Comparison of ENCODE assay signal across 8 mouse cellular contexts in genomic region chr16:65816059-65816458, GRCm38 (mm10). TPM values are rescaled to one million over a fixed set of nuclear protein-coding genes. Genes with fewer than 3 reads are reported as not detected.
A peak's percentile ranks its signal among the peaks of the same experiment; 100 is the strongest.
DNase-seq lines count a peak whose midpoint lies in the region; ATAC-seq and TF ChIP-seq lines count a peak whose summit lies in the region.
"Had no signal": no experiment of that assay in that cellular context is flagged by ENCODE, and none has a peak within 500 bp of the region (broad histone marks: within the 10 kb centered on the region; RNA-seq: fewer than 3 reads in every experiment).

No protein-coding gene starts in this region.

- ATAC-seq in embryonic facial prominence, embryonic 15.5 days (ENCODE audit: insufficient number of reproducible peaks, low FRiP score, low TSS enrichment, low read depth) = no peak
- ATAC-seq in hindbrain, postnatal 0 days = no peak

- no peaks in the 10 kb centered on the region for H3K27me3 ChIP-seq in embryonic facial prominence, embryonic 15.5 days
- no peaks in the 10 kb centered on the region for H3K27me3 ChIP-seq in hindbrain, postnatal 0 days (ENCODE audit: insufficient read depth, low read length)
- peaks cover 10% of the 10 kb centered on the region for H3K27me3 ChIP-seq in small intestine, adult 2 months (ENCODE audit: control insufficient read depth, insufficient read depth, low read length)

- no peak for TF ChIP-seq POLR2A in lung, adult 2 months (IDR thresholded peaks at IDR 0.05; ENCODE audit: borderline replicate concordance, extremely low read depth, low read depth, low read length)
- TF ChIP-seq POLR2A in small intestine, adult 2 months (IDR thresholded peaks at IDR 0.05; ENCODE audit: low read depth, low read length) = no peak

- peak overlapping the region; percentile 84 for H3K9ac ChIP-seq in embryonic facial prominence, embryonic 15.5 days
- H3K9ac ChIP-seq in hindbrain, postnatal 0 days (replicated peaks; ENCODE audit: low read length) = peak overlapping the region; percentile 62; the same call in 1 of the 2 replicates

- no peaks in the 10 kb centered on the region for H3K36me3 ChIP-seq in embryonic facial prominence, embryonic 15.5 days
- H3K36me3 ChIP-seq in hindbrain, postnatal 0 days (ENCODE audit: insufficient read depth, low read length) = no peaks in the 10 kb centered on the region
- no peaks in the 10 kb centered on the region for H3K36me3 ChIP-seq in small intestine, adult 2 months (ENCODE audit: control insufficient read depth, insufficient read depth, low read length)

- H3K4me3 ChIP-seq in lung, adult 2 months (replicated peaks; ENCODE audit: extremely low read depth, low read depth, low read length) = peak overlapping the region; percentile 53
- H3K4me3 ChIP-seq in embryonic facial prominence, embryonic 15.5 days (replicated peaks) = peak overlapping the region; percentile 77
- peak overlapping the region; percentile 79 for H3K4me3 ChIP-seq in hindbrain, postnatal 0 days (ENCODE audit: low read length)
- H3K4me3 ChIP-seq in small intestine, adult 2 months (ENCODE audit: low read depth, low read length) = peak overlapping the region; percentile 56; the same call in 1 of the 2 replicates

- H3K4me2 ChIP-seq in embryonic facial prominence, embryonic 15.5 days (replicated peaks) = peak overlapping the region; percentile 75
- peak overlapping the region; percentile 81 for H3K4me2 ChIP-seq in hindbrain, postnatal 0 days (ENCODE audit: low read depth, low read length)

- H3K27ac ChIP-seq in embryonic facial prominence, embryonic 15.5 days (replicated peaks) = peak overlapping the region; percentile 94
- H3K27ac ChIP-seq in hindbrain, postnatal 0 days = no peak overlapping the region
- H3K27ac ChIP-seq in small intestine, adult 2 months (ENCODE audit: insufficient read depth, low read depth, low read length) = no peak overlapping the region

- no peaks in the 10 kb centered on the region for H3K4me1 ChIP-seq in lung, adult 2 months (ENCODE audit: control insufficient read depth, insufficient read depth, low read length)
- H3K4me1 ChIP-seq in embryonic facial prominence, embryonic 15.5 days = no peaks in the 10 kb centered on the region
- no peaks in the 10 kb centered on the region; the same call in 1 of the 2 replicates for H3K4me1 ChIP-seq in hindbrain, postnatal 0 days (ENCODE audit: insufficient read depth, low read length)
- H3K4me1 ChIP-seq in small intestine, adult 2 months (ENCODE audit: control insufficient read depth, insufficient read depth, insufficient read length, low read length) = 0 out of 2 replicates have a peak, but pooled peaks cover 3% of the 10 kb centered on the region

- no peaks in the 10 kb centered on the region for H3K9me3 ChIP-seq in embryonic facial prominence, embryonic 15.5 days (replicated peaks)
- H3K9me3 ChIP-seq in hindbrain, postnatal 0 days (ENCODE audit: low read length) = no peaks in the 10 kb centered on the region
- H3K9me3 ChIP-seq: megakaryocyte, embryonic 14.5 days had no signal

- no peak for TF ChIP-seq CTCF in lung, adult 2 months (IDR thresholded peaks at IDR 0.05; ENCODE audit: insufficient read depth, low read length)
- no peak for TF ChIP-seq CTCF in hindbrain, postnatal 0 days (IDR thresholded peaks at IDR 0.05; ENCODE audit: low read depth)
- no peak for TF ChIP-seq CTCF in small intestine, adult 2 months (IDR thresholded peaks at IDR 0.05; ENCODE audit: extremely low read depth, insufficient read length, insufficient replicate concordance, low read depth, low read length)

- WGBS in lung, adult 2 months = 22% methylated on average over 3 of the region's 3 CpGs
- 17% methylated on average over 3 of the region's 3 CpGs for WGBS in embryonic facial prominence, embryonic 15.5 days
- 18% methylated on average over 3 of the region's 3 CpGs for WGBS in hindbrain, postnatal 0 days
- 24% methylated on average over 3 of the region's 3 CpGs for WGBS in small intestine, adult 2 months

- DNase-seq in lung, adult 2 months = no peak
- no peak for DNase-seq in lung, postnatal 36 days
- no peak for DNase-seq in hindbrain, postnatal 0 days (ENCODE audit: low spot score)
- no peak for DNase-seq in layer of hippocampus, postnatal 25 days (ENCODE audit: extremely low spot score in 1 of 2, low spot score in 1 of 2)
- no peak for DNase-seq in spleen, postnatal 14 days (ENCODE audit: low spot score in 2 of 2)

RNA-seq across cellular contexts. Expression of gene Vgll3, which starts 1.0 kb away (rescaled TPM):
- polyA plus RNA-seq in lung, adult 2 months (2012; rRNA removed) = 16.5 and 17.8 TPM in 2 replicates
- polyA plus RNA-seq in embryonic facial prominence, embryonic 15.5 days (2015; fragmentation: Nextera tagmentation; extraction: Ambion mirVana) = 66.2 and 69.2 TPM in 2 replicates
- total RNA-seq in hindbrain, postnatal 0 days (2014; rRNA removed) = 2.5 and 3.7 TPM in 2 replicates
- polyA plus RNA-seq in hindbrain, postnatal 0 days (2015; fragmentation: Nextera tagmentation; extraction: Ambion mirVana) = 1.9 and 2.0 TPM in 2 replicates
- 0.55 and 0.99 TPM in 2 replicates for polyA plus RNA-seq in small intestine, adult 2 months (2012; rRNA removed)
- 1 to 10 TPM; 2.6 to 4.4 TPM for total RNA-seq in layer of hippocampus, postnatal 25 days (2021)
